Mouse (Mus musculus) frontal cortex, postnatal 25 days (tissue): Measurements from ENCODE around the gene Fzr1.
A peak's percentile ranks its signal among the peaks of the same experiment; 100 is the strongest.

Experiments
- DNase-seq, 2 experiments: peaks; one replicate each; pipeline ENCODE4 v3.0.0; 2022; ENCODE audit warnings: low spot score in 2 of 2

Fzr1 gene

DNA sequence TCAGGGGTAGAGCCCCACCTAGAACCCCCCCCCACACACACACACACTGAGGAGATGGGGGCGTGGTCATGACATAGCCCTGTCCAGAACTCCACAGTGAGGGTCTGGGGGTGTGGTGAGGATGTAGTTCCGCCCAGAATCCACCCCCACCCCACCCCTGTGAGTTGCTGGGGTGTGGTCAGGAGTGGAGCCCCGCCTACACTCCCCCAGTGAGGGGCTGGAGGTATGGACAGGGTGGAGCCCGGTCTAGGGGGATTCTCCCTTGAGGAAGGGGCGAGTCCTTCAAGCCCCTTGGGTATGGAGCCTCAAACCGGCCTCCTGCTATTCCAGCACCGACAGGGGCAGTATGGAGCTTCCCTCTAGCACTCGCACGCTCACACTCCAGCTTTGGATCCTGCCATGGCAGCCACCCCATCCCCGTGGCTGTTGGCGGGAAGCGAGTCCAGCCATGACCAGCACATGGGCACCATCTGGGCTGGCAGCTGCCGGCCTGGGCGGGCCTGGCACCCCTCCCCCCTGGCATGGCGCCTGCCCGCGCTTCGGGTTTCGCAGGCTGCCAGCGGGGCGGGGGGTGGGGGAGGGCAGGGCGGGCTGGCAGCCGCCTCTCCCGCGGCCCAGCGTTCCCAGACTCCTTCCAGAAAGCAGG, 38.4 kb upstream of the Fzr1 start:
- DNase-seq, result peak; percentile 59 to 80

DNA sequence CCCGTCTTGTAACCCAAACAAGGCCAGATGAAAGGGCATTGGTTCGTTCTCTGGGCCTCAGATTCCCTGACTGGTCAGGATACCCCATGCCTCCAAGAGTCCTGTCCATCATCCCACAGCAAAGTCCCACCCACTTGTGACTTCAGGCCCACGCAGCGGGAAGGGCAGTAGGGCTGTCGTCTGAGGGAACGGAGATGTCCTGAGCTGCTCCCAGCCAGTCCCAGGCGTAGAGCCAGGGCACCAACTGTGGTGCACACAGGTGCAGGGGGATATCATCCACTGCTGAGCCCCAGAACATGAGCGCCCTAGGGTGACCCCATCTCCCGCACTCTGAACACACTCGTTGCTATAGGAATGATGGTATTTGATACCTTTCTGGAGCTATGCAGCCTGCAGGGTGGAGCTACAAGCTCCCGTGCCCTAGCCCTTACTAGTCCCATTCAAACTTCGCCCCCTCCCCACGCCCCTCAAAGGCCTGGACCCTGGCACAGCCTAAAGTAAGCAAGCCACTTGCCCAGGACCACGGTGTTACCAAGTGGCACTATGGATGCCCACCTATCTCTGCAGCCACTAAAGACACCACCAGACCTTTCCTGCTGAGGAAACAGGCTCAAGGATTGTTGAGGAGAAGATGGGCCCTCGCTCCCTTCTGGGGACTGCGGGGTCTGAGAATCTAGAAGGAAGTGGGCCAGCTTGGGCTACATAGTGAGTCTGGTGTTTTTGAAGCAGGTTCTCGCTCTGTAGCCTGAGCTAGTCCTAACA, 37.4 kb upstream of the Fzr1 start:
- DNase-seq, result no peak

DNA sequence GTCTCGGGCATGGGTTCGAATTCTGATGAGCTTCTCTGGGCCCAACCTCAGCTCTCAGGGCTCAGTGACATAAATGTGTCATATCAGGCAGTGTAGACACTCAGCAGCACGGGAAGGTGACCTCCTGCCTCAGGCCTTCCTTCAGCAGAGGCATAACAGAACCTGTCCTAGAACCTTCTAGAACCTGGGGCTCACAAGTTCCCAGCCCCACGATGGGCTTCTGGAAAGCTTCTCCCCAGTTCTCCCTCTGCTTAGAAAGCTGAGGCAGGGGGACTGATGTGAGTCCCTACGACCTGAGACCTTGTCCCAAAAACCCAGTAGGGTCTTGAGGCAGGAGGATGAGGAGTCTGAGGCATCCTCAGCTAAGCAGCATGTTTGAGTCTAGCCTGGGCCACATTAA, 36.8 kb upstream of the Fzr1 start:
- DNase-seq, result no peak

DNA sequence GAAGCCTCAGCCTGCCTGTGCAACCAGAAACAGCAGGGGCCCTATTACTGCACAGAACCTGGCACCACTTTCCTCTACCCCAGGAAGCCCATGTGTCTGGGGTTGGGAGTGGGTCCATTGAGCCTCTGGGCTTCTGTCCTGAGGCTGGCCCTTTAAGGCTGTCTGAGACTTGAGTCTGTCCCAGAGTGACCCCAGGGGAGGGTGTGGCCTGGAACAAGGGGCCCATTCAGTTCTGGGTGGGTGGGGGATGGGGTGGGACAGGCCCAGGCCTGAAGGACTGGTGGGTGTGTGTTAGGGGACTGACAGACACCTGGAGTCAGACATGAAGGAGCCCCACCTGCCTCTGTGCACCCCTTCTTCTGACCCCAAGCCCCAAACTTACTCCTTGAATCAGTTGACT, 36.4 kb upstream of the Fzr1 start:
- DNase-seq, result no peak

DNA sequence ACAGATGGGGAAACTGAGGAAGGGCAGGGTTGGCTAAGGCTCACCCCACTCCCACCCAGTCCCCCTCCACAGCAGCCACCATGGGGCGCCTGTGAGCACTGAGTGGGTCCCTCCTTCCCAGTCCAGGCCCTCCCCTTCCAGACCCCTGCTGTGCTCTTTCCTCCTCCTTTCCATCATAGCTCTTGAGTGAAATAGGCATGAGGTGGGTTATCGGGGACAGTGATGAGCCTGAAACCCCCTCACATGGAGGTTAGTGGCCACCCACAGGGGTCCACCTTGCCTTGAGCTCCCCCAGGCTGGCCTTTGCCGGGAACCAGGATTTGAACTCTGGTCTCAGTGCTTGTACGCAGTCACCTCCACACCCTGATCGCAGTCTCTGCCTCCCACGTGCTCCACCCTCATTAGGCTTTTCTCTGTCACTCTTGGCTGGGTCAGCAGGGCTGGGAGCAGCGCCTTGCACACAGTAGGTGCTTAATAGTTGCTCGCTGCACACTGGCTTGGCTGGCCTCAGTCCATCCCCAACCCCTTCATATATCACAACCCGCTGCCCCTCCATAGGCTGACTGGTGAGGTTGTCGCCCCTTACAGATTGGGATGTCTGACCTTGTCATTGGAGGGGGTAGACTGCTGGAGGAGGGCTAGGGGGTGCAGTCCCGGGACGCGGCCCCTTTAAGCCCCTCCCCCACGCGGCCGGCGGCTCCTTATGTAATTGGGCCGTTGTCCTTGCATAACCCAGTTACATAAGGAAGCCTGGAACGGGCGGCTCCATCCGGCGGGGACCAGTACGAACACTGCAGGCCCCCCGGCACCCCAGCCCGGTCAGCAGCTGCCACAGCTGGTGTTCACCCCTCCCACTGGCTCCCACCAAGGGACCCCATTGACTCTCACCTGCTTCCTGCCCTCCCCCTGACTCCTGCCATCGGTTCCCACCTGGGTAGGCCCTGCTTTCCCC, 35.3 kb upstream of the Fzr1 start:
- DNase-seq, result peak in 1 of 2 experiments; percentile 81

DNA sequence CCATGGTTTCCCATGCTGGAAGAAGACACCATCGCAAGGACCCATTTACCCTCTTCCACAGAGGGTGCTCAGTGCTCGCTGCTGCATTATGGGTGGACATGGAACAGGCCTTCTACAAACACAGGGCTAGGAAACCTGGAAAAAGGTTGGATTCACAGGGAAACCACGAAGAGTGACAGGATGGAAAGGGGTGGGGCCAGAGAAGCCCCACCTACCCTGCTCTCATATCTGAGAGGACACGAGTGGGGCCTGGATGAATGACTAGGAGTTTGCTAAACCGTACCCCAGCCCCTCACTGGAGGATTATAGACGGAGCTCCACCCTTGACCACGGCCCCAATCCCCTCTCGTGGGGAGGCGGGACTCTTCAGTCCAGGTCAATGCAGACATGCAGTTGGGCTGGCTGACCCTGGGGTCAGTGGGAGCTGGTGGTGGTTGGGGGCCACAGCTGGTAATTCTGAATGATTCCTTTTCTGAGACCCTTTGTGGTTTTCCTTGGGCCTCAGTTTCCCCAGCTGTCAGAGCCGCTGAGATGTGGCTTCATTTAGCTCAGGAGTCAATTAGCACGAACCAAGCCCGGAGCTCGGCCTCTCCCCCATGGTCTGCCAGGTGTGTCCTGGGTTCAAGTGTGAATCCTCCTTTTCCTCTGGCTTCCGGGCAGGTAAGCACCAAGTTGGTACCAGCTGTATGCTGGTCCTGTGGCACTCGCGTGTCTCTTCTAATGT, 34.4 kb upstream of the Fzr1 start:
- DNase-seq, result no peak

DNA sequence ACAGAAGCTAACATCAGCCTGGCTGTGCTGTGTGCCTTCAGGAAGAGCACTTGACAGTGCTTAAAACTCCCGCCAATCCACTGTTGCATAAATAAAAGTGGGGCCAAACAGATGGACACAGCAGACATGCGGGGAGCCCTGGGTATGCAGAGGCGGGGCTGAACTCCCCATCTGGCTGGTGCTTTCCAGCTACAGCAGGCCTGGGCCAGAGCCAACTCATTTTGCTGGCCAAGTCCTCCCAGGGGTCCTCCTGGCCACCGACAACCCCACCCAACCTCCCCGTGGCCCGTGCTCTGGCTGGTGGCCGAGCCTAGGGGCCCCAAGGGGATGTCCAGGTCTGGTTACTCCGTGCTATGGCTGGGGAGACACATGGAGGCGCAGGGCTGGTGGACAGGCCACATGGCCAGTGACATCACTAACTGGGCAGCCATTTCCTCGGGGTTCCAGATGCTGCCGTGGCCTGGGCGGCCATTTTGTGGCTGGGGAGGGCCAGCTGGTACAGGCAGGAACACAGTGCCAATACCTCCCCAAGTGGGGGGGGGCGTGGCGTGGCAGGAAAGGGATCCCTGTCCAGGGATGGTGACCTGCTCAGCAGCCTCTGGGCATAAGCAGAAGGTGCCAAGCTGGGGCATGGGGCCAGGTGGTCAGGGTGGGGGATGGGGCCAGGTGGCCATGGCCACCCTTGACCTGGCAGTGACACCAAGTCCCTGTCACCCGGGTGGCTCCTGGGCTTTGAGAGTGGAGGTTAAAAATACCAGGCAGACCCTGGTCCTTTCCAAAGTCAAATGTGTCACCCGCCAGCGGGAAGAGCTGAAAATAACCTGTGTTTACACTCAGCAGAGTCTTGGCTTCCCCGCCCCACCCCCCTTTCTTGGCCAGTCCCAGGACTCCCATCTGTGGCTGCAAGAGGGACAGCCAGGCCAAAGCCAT, 33.4 kb upstream of the Fzr1 start:
- no peak for DNase-seq

DNA sequence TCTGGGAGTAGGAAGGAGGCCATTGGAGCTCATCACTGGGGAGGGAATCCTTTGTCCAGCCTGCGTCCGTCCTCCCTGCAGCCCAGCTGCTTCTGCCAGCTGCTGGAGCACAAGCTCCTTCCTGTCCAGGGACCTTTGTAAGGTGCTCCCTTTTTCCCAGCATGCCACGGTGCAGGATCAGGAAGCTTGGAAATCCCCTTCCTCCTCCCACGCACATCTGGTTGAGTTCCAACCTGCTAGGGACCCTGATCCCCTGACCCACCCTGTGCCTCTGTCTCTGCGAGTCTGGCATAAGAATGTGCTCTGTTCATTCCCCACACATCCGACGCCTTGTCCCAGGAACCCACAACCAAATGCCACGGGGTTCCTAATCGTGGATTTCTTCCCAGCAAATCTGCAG, 32.7 kb upstream of the Fzr1 start:
- DNase-seq, result no peak

DNA sequence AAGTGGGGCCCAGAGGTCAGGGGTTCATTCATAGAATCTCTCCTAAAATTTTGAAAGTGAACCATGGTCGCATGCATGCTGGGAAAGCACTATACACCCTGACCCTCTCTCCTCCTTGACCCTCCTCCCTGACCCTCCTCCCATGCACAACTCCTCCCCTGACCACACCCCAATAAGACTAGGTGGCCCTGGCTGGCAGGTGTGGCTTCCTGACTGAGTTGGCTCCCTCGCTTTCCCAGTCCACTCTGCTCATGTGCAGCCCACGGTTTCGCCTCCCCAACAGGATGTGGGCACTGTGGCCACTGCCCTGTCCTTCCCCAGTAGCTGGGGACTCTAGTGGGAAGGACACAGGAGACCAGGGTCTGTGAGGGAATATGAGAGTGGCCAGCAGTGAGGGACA, 32.0 kb upstream of the Fzr1 start:
- DNase-seq, result no peak

DNA sequence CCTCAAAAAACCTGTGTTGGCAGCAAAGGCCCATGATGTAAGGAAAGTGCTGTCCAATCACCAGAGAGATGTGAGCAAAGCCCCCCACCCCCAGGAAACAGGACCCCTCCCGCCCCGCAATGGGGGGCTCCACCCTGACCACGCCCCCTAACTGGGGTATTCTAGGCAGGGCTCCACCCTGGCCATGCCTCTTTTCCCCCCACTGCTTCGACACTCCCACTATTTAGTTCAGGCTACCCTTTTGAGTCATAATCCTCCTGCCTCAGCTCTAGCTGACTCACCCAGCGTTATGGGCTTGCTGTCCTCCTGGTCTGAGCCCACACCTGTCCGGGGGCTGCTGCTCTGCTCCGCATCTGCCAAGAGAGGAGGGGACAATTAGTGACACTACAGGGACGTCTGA, 31.0 kb upstream of the Fzr1 start:
- no peak for DNase-seq

DNA sequence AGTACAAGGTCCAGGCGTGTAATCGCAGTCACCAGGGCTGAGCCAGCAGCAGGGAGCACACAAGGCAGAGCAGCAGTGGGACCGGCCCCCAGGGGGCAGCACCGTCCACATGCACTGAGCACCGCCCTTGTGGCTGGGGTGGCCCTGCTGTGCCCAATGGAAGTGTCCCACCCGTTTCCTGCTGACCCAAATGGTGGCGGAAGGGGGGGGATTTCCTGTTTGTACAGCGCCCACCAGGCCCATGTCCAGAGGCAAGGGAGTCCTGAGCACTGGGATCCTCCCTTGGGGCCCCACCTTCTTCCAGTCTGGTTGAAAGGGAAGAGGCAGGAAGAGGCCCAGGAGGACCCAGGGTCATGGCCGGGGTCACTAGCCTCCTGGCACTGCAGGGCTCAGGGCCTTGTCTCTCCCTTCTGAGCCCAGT, 30.6 kb upstream of the Fzr1 start:
- peak in 1 of 2 experiments; percentile 63 for DNase-seq

DNA sequence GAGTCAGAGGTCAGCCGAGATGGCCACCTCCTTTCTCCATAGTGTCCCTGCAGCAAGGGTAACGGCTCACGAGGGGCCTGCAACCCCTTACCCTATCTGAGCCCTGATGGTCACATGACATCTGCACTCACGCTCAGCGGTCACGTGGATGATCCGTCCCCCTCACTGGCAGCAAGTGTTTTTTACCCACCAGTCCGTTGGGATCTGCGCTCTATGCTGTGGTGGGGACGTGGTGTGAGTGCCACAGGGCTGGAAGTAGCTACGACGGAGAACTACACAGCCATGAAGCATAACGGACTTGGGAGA, 30.1 kb upstream of the Fzr1 start:
- no peak for DNase-seq

DNA sequence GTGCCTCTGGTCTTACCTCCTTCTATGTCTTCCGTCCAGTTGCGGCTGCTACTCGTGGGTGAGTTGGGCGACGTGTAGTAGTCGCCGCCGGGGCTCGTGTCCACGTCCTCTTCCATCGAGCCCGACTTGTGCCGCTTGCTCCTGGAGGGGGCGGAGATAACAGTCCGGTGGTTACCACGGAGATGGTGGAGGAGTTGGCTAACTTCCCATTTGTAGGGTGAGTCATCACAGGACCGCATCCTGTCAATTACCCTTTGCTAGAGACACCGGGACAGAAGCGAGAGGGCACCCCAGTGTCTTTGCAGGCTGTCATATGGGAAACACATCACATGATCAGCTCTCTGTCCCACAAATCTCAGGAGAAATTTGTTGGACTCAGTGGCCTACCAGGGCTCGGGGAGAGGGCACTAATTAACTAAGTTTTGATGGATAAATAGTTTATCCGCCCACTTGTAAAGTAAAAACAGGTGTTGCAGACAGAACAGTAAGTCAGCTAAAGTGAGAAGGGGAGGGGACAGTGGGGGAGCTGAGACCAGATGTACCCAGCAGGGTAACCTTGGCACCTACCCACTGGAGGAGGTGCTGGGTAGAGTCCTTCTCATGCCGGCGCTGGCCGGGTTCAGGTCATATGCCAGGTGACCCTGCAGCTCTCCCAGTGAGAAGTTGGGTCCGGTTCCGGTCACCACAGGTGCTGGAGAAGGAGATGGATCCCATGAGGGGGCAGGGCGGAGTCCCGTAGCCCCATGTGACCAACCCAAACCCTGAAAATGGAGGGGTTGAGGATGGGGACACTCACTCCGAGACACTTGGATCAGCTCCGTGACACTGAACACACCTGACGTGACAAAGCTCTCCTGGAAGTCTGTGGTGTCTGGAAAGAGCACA, 29.5 kb upstream of the Fzr1 start:
- peak in 1 of 2 experiments; percentile 54 for DNase-seq

DNA sequence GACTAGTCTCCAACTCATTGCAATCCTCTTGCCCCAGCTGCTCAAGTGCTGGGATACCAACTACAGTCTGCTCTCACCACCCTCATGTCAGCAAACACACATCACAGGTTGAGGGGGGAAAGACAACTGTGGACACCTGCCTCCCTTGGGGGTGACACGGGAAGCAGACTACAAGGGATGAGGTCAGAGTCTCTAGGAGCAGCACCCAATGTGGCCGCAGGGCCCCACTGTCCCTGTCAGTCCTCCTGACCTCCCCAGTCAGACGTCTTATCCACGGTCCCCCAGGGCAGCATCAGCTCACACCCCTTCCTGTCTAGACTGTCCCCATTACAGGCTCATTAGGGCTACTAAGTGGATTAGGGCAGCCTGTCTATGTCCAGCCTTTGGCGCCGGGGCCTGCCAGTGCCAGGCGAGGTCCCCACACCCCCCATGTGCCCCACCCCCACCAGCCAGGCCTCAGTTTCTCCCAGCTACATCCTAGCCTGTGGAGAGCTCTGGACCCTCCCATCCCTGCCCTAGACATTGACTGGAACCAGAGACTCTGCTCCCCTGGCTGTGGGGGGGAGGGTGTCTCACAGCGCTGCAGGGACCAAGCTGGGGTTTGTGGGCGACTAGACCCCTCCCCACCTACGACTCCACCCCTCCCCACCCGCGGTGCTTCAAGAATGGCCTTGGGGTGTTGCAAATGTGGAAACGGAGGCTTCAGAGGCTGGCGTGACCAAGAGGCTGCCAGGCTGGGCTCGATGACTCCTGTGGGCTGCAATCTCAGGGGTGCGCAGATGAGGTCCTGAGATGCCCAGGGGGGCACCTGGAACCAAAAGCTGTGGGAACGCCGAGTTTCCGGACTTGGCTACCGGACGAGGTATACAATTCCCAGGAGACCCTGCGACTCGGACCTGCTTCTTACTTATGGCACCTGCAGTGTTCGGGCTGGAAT, 28.5 kb upstream of the Fzr1 start:
- DNase-seq, result no peak

DNA sequence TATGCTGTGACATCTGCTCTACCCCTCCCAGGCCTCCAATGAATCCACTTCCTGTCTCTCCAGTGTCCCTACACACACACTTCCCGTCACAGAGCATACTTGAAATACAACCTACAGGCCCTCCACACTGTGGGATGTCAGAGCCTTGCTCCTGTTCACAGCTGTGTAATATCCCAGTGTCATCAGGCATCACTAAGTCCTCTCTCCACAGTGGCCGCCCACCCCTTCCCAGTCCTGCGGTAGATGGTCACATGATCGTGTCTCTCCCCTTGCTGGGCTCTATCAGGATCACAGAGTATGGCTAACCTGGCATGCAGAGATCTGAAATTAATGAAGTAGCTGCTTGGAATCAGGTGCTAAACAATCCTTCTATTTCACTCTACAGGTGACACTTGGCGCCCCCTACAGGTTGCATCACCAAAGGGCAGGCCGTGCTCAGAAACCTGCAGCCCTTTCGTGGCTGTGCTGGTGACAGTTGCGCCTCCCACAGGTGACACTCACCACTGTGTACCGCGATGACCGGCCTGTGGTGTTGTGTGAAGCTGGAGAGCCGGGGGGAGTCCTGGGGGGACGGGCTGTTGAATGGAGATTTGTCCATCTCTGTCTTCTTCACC, 27.4 kb upstream of the Fzr1 start:
- DNase-seq, result no peak

DNA sequence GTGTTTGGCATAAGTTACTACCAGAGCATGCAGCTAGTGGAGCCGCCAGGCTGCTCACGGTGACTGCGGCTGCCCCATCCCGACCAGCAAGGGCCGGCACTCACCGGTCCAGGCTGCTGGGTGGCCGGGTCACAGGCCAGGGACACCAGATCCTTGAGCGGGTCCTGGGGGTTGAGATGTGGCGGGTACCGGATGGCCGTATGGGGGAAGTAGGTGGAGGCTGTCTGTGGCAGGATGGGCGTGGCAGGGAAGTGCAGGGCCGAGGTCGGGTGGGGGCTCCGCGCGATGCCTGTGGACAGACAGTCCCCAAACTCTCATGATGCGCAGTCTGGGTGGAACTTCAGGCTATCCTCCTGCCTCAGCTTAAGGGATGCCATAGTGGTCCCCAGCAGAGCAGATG, 26.4 kb upstream of the Fzr1 start:
- no peak for DNase-seq

DNA sequence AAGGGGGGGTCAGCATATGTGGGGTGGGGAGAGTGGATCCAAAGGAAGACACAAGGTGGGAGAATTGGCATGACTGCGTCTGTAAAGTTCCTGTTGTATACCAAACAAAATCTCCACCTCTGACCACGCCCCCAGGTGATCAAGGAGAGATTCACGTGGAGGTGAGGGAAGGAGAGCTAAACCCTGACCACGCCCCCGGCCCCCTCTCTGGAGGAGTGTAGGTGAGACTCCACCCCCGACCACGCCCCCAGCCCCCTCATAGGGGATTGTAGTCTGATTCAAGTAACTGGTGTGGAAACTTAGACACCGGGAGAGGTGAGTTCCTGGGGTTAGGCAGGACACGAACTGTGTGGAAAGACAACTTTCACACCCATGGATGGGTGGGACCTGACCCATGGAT, 25.8 kb upstream of the Fzr1 start:
- no peak for DNase-seq

DNA sequence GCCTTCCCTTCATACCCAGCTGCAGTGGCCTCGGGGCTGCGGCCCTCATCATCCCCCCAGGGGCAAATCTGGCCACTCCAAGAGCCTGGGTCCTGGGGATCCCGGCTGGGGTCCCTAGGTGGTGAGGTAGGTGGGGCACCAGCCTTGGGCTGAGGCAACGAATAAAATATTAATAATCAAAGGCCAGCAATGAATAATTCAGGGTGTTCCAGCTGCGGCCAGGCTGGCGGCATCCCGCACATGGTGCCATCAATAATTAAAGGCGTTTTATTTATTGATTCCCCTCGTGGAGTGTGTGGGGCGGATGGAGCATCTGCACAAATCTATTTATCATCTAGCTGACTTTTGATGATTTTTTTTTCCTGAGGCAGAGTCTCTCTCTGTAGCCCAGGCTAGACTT, 25.2 kb upstream of the Fzr1 start:
- no peak for DNase-seq
